Mouse (Mus musculus): ENCODE results near the gene Ptpn21.

Ptpn21 gene

GRCm38 (mm10) chr12:98662617-98663016 lies 74.6 kb downstream of the Ptpn21 start:
- DNase-seq (ENCODE audit: low read depth, low spot score), result no peak

GRCm38 (mm10) chr12:98656873-98657272 lies 80.3 kb downstream of the Ptpn21 start:
- no peak for DNase-seq (ENCODE audit: low read depth, low spot score)

GRCm38 (mm10) chr12:98644852-98645251 lies 92.4 kb downstream of the Ptpn21 start:
- DNase-seq (ENCODE audit: low read depth, low spot score), result no peak

GRCm38 (mm10) chr12:98628260-98628970 lies 108.8 kb downstream of the Ptpn21 start:
- no peak for DNase-seq (ENCODE audit: low read depth, low spot score)

GRCm38 (mm10) chr12:98627392-98628259 lies 109.6 kb downstream of the Ptpn21 start, which contains the start of gene Spata7:
TSS of gene Spata7 (plus strand) at chr12:98628157.
- peak; percentile 80 for DNase-seq (ENCODE audit: low read depth, low spot score)
